Mouse (Mus musculus) heart, adult 11 months (tissue): ENCODE data around the gene Olfr366.

Source experiments
- DNase-seq: peaks from one replicate; pipeline ENCODE4 v3.0.0; 2022

Olfr366 gene

GRCm38 (mm10) chr2:37211274-37211673 is at the start of gene Olfr366:
Olfr366 (plus strand) TSS chr2:37211574.
- DNase-seq = no peak

GRCm38 (mm10) chr2:37187898-37188297 is 23.5 kb upstream of the Olfr366 start, which contains the start of gene Olfr365:
Olfr365 (plus strand) TSS chr2:37188198.
- no peak for DNase-seq

DNA sequence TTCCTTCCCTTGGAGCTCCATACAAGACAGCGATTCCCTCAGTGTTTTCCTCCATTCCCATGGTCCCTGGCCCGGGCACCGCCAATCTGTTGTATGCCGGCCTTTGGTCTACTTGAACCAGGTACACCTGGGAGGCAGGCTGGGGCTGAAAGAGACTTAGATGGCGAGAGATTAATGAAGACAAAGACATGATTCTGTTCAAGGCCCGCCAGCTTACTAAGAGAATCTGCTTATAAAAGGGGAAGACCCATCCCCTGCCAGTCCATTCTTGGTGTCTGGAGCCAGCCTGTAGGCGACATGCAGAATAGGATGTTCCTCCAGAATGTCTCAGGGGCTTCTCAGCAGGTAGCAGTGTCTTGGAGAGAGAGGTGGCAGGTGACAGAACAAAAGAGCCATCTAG is 50.4 kb downstream of the Olfr366 start:
- peak; percentile 80 for DNase-seq
